In genomic region chr10:59538767-59539532, GRCm38 (mm10) we compare ENCODE assay signal across 8 mouse cellular contexts.
DNase-seq lines count a peak whose midpoint lies in the region; ATAC-seq and TF ChIP-seq lines count a peak whose summit lies in the region.

No protein-coding gene starts in this region.

- H3K4me3 ChIP-seq in left cerebral cortex, adult 2 months: peak overlapping the region; percentile 32
- peak overlapping the region; percentile 24 for H3K4me3 ChIP-seq in hindbrain, embryonic 14.5 days (replicated peaks; ENCODE audit: low read length)
- peak overlapping the region; percentile 26 for H3K4me3 ChIP-seq in midbrain, embryonic 14.5 days (replicated peaks; ENCODE audit: low read depth, low read length)

- peak overlapping the region; percentile 55 for H3K9ac ChIP-seq in hindbrain, embryonic 14.5 days
- peak overlapping the region; percentile 41; the same call in 1 of the 2 replicates for H3K9ac ChIP-seq in midbrain, embryonic 14.5 days (replicated peaks; ENCODE audit: low read length)

- peaks cover 27% of the 10 kb centered on the region for H3K4me1 ChIP-seq in hindbrain, embryonic 14.5 days (replicated peaks; ENCODE audit: control insufficient read depth, insufficient read depth, low read length)
- H3K4me1 ChIP-seq in midbrain, embryonic 14.5 days (ENCODE audit: control insufficient read depth, insufficient read depth, low read length): peaks cover 21% of the 10 kb centered on the region

- ATAC-seq in hindbrain, embryonic 14.5 days (ENCODE audit: low FRiP score): peak; percentile 59
- peak; percentile 11; the same call in 1 of the 2 replicates for ATAC-seq in midbrain, embryonic 14.5 days (ENCODE audit: low FRiP score, low TSS enrichment)

- H3K9me3 ChIP-seq in hindbrain, embryonic 14.5 days (ENCODE audit: control insufficient read depth, low read length): no peaks in the 10 kb centered on the region
- no peaks in the 10 kb centered on the region for H3K9me3 ChIP-seq in midbrain, embryonic 14.5 days (ENCODE audit: control insufficient read depth, low read length)

- intact Hi-C loops in left cerebral cortex, adult 2 months (cut with DNase I): no loop called here
- intact Hi-C loops in left cerebral cortex, postnatal 25 days (cut with DNase I): no loop called here

- peak overlapping the region; percentile 64 for H3K4me2 ChIP-seq in hindbrain, embryonic 14.5 days (replicated peaks)
- peak overlapping the region; percentile 55 for H3K4me2 ChIP-seq in midbrain, embryonic 14.5 days (ENCODE audit: low read length)

- TF ChIP-seq CTCF in left cerebral cortex, adult 2 months (IDR thresholded peaks at IDR 0.05): no peak; the same call in 1 of the 2 replicates

- DNase-seq in left cerebral cortex, adult 2 months (ENCODE audit: extremely low spot score in 1 of 2, low spot score in 2 of 2): no peak
- DNase-seq in left cerebral cortex, postnatal 25 days (ENCODE audit: low spot score in 2 of 2): no peak
- peak; percentile 33 for DNase-seq in embryo, embryonic 10.5 days (ENCODE audit: low spot score)
- no peak for DNase-seq in hindbrain, embryonic 14.5 days (ENCODE audit: low spot score)
- peak; percentile 58 for DNase-seq in midbrain, embryonic 14.5 days
- DNase-seq in right cerebral cortex, postnatal 10 days (ENCODE audit: low spot score in 2 of 2): no peak
- DNase-seq in testis, postnatal 10 days (ENCODE audit: low spot score): no peak
- DNase-seq in layer of hippocampus, postnatal 36 days: no peak

- no peaks in the 10 kb centered on the region for H3K36me3 ChIP-seq in hindbrain, embryonic 14.5 days (replicated peaks; ENCODE audit: control insufficient read depth, insufficient read depth)
- H3K36me3 ChIP-seq in midbrain, embryonic 14.5 days (ENCODE audit: control insufficient read depth, insufficient read depth, low read length): no peaks in the 10 kb centered on the region

- H3K27me3 ChIP-seq in hindbrain, embryonic 14.5 days (ENCODE audit: control insufficient read depth, insufficient read depth, low read length): no peaks in the 10 kb centered on the region
- no peaks in the 10 kb centered on the region for H3K27me3 ChIP-seq in midbrain, embryonic 14.5 days (ENCODE audit: control insufficient read depth, insufficient read depth, low read length)

- 24% methylated on average over 17 of the region's 17 CpGs for WGBS in hindbrain, embryonic 14.5 days
- WGBS in midbrain, embryonic 14.5 days: 23% methylated on average over 17 of the region's 17 CpGs

- peak overlapping the region; percentile 62 for H3K27ac ChIP-seq in left cerebral cortex, adult 2 months
- peak overlapping the region; percentile 33 for H3K27ac ChIP-seq in hindbrain, embryonic 14.5 days
- peak overlapping the region; percentile 64 for H3K27ac ChIP-seq in midbrain, embryonic 14.5 days (replicated peaks; ENCODE audit: low read depth, low read length)

Comparison
In these comparisons a context has a peak if more than half of its experiments do, and no peak if none do; other contexts are left out.
1. DNase-seq: peak in embryo, embryonic 10.5 days (single experiment) and midbrain, embryonic 14.5 days (single experiment); none in left cerebral cortex, adult 2 months (0 of 2), left cerebral cortex, postnatal 25 days (0 of 2), hindbrain, embryonic 14.5 days (single experiment), right cerebral cortex, postnatal 10 days (0 of 2), testis, postnatal 10 days (single experiment) and layer of hippocampus, postnatal 36 days (0 of 2).
2. Peak in every context shown above with its lines, with median percentiles within 50 percentile points of each other: H3K27ac ChIP-seq and H3K4me3 ChIP-seq.